Mouse (Mus musculus) heart, postnatal 0 days (tissue): ENCODE results near the gene Dnajc30. TPM values are rescaled to one million over a fixed set of nuclear protein-coding genes. Genes with fewer than 3 reads are reported as not detected.

ENCODE experiments used
- ATAC-seq: fragments of 200-750 bp; cut with Nextera tagmentation; 2 replicates; pipeline ENCODE4 v1.8.0; 2017; ENCODE audit warnings: low read depth, moderate number of reproducible peaks, moderate library complexity; ENCODE audit not compliant: insufficient read depth
- DNase-seq: peaks from one replicate; pipeline ENCODE4 v3.0.0-alpha.2; 2016; ENCODE audit warnings: low spot score
- H3K27ac ChIP-seq: fragments of 300-500 bp; sonication (generic); 2 replicates; pipeline ENCODE4 v1.5.1; 2014; ENCODE audit warnings: low read depth, mild to moderate bottlenecking
- H3K27me3 ChIP-seq: fragments of 300-500 bp; sonication (generic); 2 replicates; pipeline ENCODE4 v1.6.1; 2014; ENCODE audit warnings: low read length, mixed read lengths; ENCODE audit not compliant: control insufficient read depth, insufficient read depth
- H3K36me3 ChIP-seq: fragments of 300-500 bp; sonication (generic); replicated peaks from 2 replicates; pipeline ENCODE4 v1.6.1; 2014; ENCODE audit warnings: low read length, mixed read lengths; ENCODE audit not compliant: control insufficient read depth, insufficient read depth
- H3K4me1 ChIP-seq: fragments of 300-500 bp; sonication (generic); 2 replicates; pipeline ENCODE4 v1.6.1; 2014; ENCODE audit warnings: antibody characterized with exemption; ENCODE audit not compliant: control insufficient read depth, insufficient read depth
- H3K4me2 ChIP-seq: fragments of 300-500 bp; sonication (generic); 2 replicates; pipeline ENCODE4 v1.6.1; 2014; ENCODE audit warnings: low read depth, mild to moderate bottlenecking, low read length, moderate library complexity
- H3K4me3 ChIP-seq: fragments of 300-500 bp; sonication (generic); 2 replicates; pipeline ENCODE4 v1.5.1; 2014; ENCODE audit warnings: low read depth, low read length
- H3K9ac ChIP-seq: fragments of 300-500 bp; sonication (generic); replicated peaks from 2 replicates; pipeline ENCODE4 v1.6.1; 2014; ENCODE audit warnings: low read depth, low read length, mixed read lengths
- H3K9me3 ChIP-seq: fragments of 300-500 bp; sonication (generic); replicated peaks from 2 replicates; pipeline ENCODE4 v1.6.1; 2016; ENCODE audit warnings: low read length; ENCODE audit not compliant: control insufficient read depth
- CTCF ChIP-seq: IDR thresholded peaks from 2 replicates; pipeline ENCODE4 v1.5.1; 2016; ENCODE audit warnings: antibody characterized with exemption, control low read depth, low read depth
- EP300 ChIP-seq: IDR thresholded peaks from 2 replicates; pipeline ENCODE4 v1.6.1; 2016; ENCODE audit warnings: antibody characterized with exemption, low read depth
- WGBS: fragments of 180-500 bp; shearing (Covaris S2); extraction: QIAGEN DNeasy Blood & Tissue Kit; methylation state at CpG from one replicate; pipeline ENCODE4 v1.1.7; 2014; 5-methylcytosine and 5-hydroxymethylcytosine counted together
- polyA plus RNA-seq: library from polyadenylated mRNA; unstranded; fragments of >200 nt; fragmentation: Nextera tagmentation; extraction: Ambion mirVana; gene quantifications from 2 replicates; pipeline ENCODE4 v1.2.1, GENCODE M21; 2015
- total RNA-seq: library from RNA; depleted of rRNA; stranded (reverse); fragments of >200 nt; gene quantifications from 2 replicates; pipeline ENCODE4 v1.2.3, GENCODE M21; 2014; ENCODE audit warnings: low replicate concordance; rRNA removed

Dnajc30 gene
- total RNA-seq (7.7 and 19.7 TPM in 2 replicates), polyA plus RNA-seq (33.6 and 34.1 TPM in 2 replicates)

- ATAC-seq (peak; percentile 98), DNase-seq (peak; percentile 97)
- peak within 1 kb of the TSS; percentile 54 for H3K27ac ChIP-seq
- H3K9me3 ChIP-seq: no peaks in the 10 kb centered on the region
- peak within 1 kb of the TSS; percentile 87 for H3K4me2 ChIP-seq
- peaks cover 11% of the 10 kb centered on the region; the same call in 1 of the 2 replicates for H3K4me1 ChIP-seq
- no peaks in the 10 kb centered on the region for H3K27me3 ChIP-seq
- under 1% methylated on average over 47 of the region's 52 CpGs for WGBS
- TF ChIP-seq CTCF (no peak), EP300 (peak; percentile 65; the same call in 1 of the 2 replicates)
- peak within 1 kb of the TSS; percentile 75 for H3K4me3 ChIP-seq
- peaks cover 33% of the 10 kb centered on the region for H3K36me3 ChIP-seq
- peak within 1 kb of the TSS; percentile 80 for H3K9ac ChIP-seq
Observed at GRCm38 (mm10) chr5:135063629-135064381, at the start of gene Dnajc30. Dnajc30 (plus strand) TSS chr5:135064202.

GRCm38 (mm10) chr5:135015497-135015896 is 48.5 kb upstream of the Dnajc30 start:
- H3K9ac ChIP-seq: no peak overlapping the region
- no peak overlapping the region for H3K4me2 ChIP-seq
- TF ChIP-seq CTCF: peak; percentile 96
- no peak for TF ChIP-seq EP300
- H3K27ac ChIP-seq: no peak overlapping the region
- WGBS: 13% methylated on average over 7 of the region's 7 CpGs
- ATAC-seq (peak; percentile 25; the same call in 1 of the 2 replicates), DNase-seq (peak; percentile 75)
- H3K4me1 ChIP-seq: peaks cover 2% of the 10 kb centered on the region
- peaks cover 10% of the 10 kb centered on the region; the same call in 1 of the 2 replicates for H3K36me3 ChIP-seq
- H3K4me3 ChIP-seq: no peak overlapping the region
- H3K9me3 ChIP-seq: no peaks in the 10 kb centered on the region
- no peaks in the 10 kb centered on the region for H3K27me3 ChIP-seq

DNA sequence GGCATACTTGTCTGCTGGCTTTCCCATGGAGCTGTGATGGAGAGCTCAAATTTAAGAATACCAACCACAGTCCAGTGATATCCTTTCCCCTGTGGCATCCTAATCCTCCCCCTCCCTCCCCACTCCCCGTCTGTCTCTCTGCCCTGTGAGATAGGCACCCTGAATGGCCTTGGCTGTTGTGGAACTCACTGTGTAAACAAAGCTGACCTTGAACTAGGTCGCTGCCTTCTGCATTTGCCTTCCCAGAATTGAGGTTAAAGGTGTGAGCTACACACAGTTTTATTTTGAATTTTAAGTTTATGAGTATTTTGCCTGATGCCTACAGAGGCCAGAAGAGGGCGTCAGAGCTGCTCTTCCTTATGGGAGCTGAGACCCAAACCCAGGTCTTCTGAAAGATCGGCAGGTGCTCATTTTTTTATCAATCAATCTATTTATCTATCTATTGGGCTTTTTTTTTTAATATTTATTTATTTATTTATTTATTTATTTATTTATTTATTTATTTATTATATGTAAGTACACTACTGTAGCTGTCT is 47.7 kb upstream of the Dnajc30 start:
- Histone ChIP-seq H3K4me2 (no peak overlapping the region), H3K27me3 (no peaks in the 10 kb centered on the region), H3K9ac (no peak overlapping the region), H3K4me3 (no peak overlapping the region), H3K9me3 (no peaks in the 10 kb centered on the region), H3K27ac (no peak overlapping the region), H3K36me3 (peaks cover 4% of the 10 kb centered on the region; the same call in 1 of the 2 replicates), H3K4me1 (peaks cover 3% of the 10 kb centered on the region)
- DNase-seq (no peak), ATAC-seq (no peak)
- 45% methylated on average over 4 of the region's 4 CpGs for WGBS
- TF ChIP-seq CTCF (peak; percentile 4; the same call in 1 of the 2 replicates), EP300 (no peak)

- ATAC-seq (peak; percentile 86), DNase-seq (peak; percentile 88)
- no peak overlapping the region for H3K9ac ChIP-seq
- WGBS: 12% methylated on average over 6 of the region's 6 CpGs
- peaks cover 31% of the 10 kb centered on the region for H3K4me1 ChIP-seq
- H3K9me3 ChIP-seq: no peaks in the 10 kb centered on the region
- no peak overlapping the region for H3K4me2 ChIP-seq
- TF ChIP-seq EP300: peak; percentile 80
- no peak for TF ChIP-seq CTCF
- H3K27me3 ChIP-seq: no peaks in the 10 kb centered on the region
- H3K4me3 ChIP-seq: no peak overlapping the region
- H3K36me3 ChIP-seq: no peaks in the 10 kb centered on the region
- peak overlapping the region; percentile 70 for H3K27ac ChIP-seq
Observed at GRCm38 (mm10) chr5:135021814-135022213, 42.2 kb upstream of the Dnajc30 start.

- no peaks in the 10 kb centered on the region for H3K9me3 ChIP-seq
- H3K4me3 ChIP-seq: peak within 1 kb of the TSS; percentile 60
- H3K9ac ChIP-seq: peak within 1 kb of the TSS; percentile 55
- no peak for TF ChIP-seq CTCF
- no peak for TF ChIP-seq EP300
- no peaks in the 10 kb centered on the region for H3K27me3 ChIP-seq
- ATAC-seq: peak; percentile 78
- H3K4me1 ChIP-seq: peaks cover 34% of the 10 kb centered on the region
- DNase-seq: peak; percentile 79
- peak within 1 kb of the TSS; percentile 18; the same call in 1 of the 2 replicates for H3K27ac ChIP-seq
- H3K4me2 ChIP-seq: peak within 1 kb of the TSS; percentile 85
- no peaks in the 10 kb centered on the region for H3K36me3 ChIP-seq
- WGBS: under 1% methylated on average over 61 of the region's 61 CpGs
Observed at GRCm38 (mm10) chr5:135023344-135024173, 40.4 kb upstream of the Dnajc30 start, which contains the start of gene Stx1a. Stx1a (plus strand) TSS chr5:135023482.
